Comparison of ENCODE assay signal across 16 mouse cellular contexts in the genomic region with DNA sequence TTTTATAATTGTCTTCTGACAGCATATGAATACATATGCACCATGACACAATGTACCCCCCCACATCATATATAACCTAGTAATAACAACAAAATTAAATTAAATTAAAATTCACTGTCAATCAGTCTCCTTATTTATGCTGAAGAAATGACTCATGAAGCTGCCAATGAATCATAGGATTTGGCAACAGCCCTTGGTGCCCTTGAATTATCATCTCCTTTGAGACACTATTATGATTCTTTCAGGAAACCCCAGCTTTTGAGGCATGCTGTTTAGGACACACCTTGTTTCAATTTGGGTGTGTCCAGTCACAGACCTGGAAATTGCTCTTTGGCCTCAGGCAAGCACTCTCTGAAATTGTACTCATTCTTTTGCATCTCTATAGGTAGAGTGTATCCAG.
"Had no signal": no experiment of that assay in that cellular context is flagged by ENCODE, and none has a peak within 500 bp of the region (broad histone marks: within the 10 kb centered on the region; RNA-seq: fewer than 3 reads in every experiment).

No protein-coding gene starts in this region.

- H3K36me3 ChIP-seq: midbrain, embryonic 10.5 days; midbrain, embryonic 12.5 days; neural tube, embryonic 12.5 days had no signal

- H3K4me3 ChIP-seq: midbrain, embryonic 10.5 days; midbrain, embryonic 12.5 days; myocyte; neural tube, embryonic 12.5 days had no signal

- H3K27ac ChIP-seq: midbrain, embryonic 10.5 days; midbrain, embryonic 12.5 days; neural tube, embryonic 12.5 days had no signal

- H3K9ac ChIP-seq: lung, embryonic 14.5 days; midbrain, embryonic 12.5 days; neural tube, embryonic 12.5 days had no signal

- H3K27me3 ChIP-seq: midbrain, embryonic 12.5 days; neural tube, embryonic 12.5 days had no signal

- ATAC-seq: midbrain, embryonic 16.5 days had no signal

- H3K9me3 ChIP-seq: midbrain, embryonic 10.5 days; midbrain, embryonic 12.5 days; neural tube, embryonic 12.5 days had no signal

- H3K4me2 ChIP-seq: lung, embryonic 14.5 days; midbrain, embryonic 12.5 days; neural tube, embryonic 12.5 days had no signal

- DNase-seq: lung, adult 18-20 months; lung, embryonic 14.5 days; lung, postnatal 10 days; lung, postnatal 4 days; midbrain, embryonic 14.5 days; right cerebral cortex, postnatal 14 days; right cerebral cortex, postnatal 4 days; spleen, adult 18-20 months; thymus, adult 18-20 months; thymus, postnatal 25 days; thymus, postnatal 4 days had no signal

- H3K4me1 ChIP-seq: midbrain, embryonic 10.5 days; midbrain, embryonic 12.5 days; neural tube, embryonic 12.5 days had no signal
